Mouse (Mus musculus) MEL (cell line): ENCODE results near the gene Per2. TPM values are rescaled to one million over a fixed set of nuclear protein-coding genes. Genes with fewer than 3 reads are reported as not detected.

Source experiments
- DNase-seq: peaks from one replicate; pipeline ENCODE4 v3.0.0; 2011; ENCODE audit warnings: low read depth, low spot score
- H3K27ac ChIP-seq: 2 replicates; pipeline ENCODE4 v1.5.1; 2012; ENCODE audit warnings: low read depth, mild to moderate bottlenecking, control low read depth, low read length, moderate library complexity; ENCODE audit not compliant: control insufficient read depth
- H3K27me3 ChIP-seq, 2 experiments: fragments of 150-350 bp in 1 of 2; sonication (generic) in 1 of 2; 2 replicates each; pipeline ENCODE4 v1.6.1; 2012; ENCODE audit warnings: low read length in 2 of 2, mild to moderate bottlenecking in 2 of 2, improper control_type of control experiment in 1 of 2, moderate library complexity in 1 of 2; ENCODE audit not compliant: insufficient read depth in 2 of 2, control insufficient read depth in 1 of 2
- H3K36me3 ChIP-seq, 2 experiments: 2 replicates each; pipeline ENCODE4 v1.6.1; 2012 to 2014; ENCODE audit warnings: low read length in 2 of 2, improper control_type of control experiment in 1 of 2, inconsistent platforms in 1 of 2, mild to moderate bottlenecking in 1 of 2; ENCODE audit not compliant: insufficient read depth in 2 of 2, control insufficient read depth in 1 of 2
- H3K4me1 ChIP-seq, 2 experiments: fragments of 150-350 bp in 1 of 2; sonication (generic) in 1 of 2; 2 replicates each; pipeline ENCODE4 v1.6.1; 2012; ENCODE audit warnings: low read length in 2 of 2, improper control_type of control experiment in 1 of 2, mild to moderate bottlenecking in 1 of 2; ENCODE audit not compliant: insufficient read depth in 2 of 2, control insufficient read depth in 1 of 2
- H3K4me3 ChIP-seq, 2 experiments: fragments of 150-350 bp in 1 of 2; sonication (generic) in 1 of 2; 2 replicates each; pipeline ENCODE4 v1.5.1; 2012; ENCODE audit warnings: low read depth in 2 of 2, low read length in 2 of 2, mild to moderate bottlenecking in 2 of 2, moderate library complexity in 2 of 2, control low read depth in 1 of 2, improper control_type of control experiment in 1 of 2; ENCODE audit not compliant: control insufficient read depth in 1 of 2, insufficient read depth in 1 of 2
- H3K79me2 ChIP-seq: 2 replicates; pipeline ENCODE4 v1.6.1; 2012; ENCODE audit warnings: mild to moderate bottlenecking, low read length, moderate library complexity; ENCODE audit not compliant: control insufficient read depth, poor library complexity, insufficient read depth
- H3K9ac ChIP-seq: 2 replicates; pipeline ENCODE4 v1.6.1; 2012; ENCODE audit warnings: low read depth, mild to moderate bottlenecking, control low read depth, low read length, moderate library complexity; ENCODE audit not compliant: control insufficient read depth, poor library complexity, severe bottlenecking
- H3K9me3 ChIP-seq: fragments of 150-350 bp; sonication (generic); replicated peaks from 2 replicates; pipeline ENCODE4 v1.6.1; 2012; ENCODE audit warnings: mild to moderate bottlenecking, low read length, improper control_type of control experiment, moderate library complexity; ENCODE audit not compliant: insufficient read depth
- BHLHE40 ChIP-seq: IDR thresholded peaks from 2 replicates; pipeline ENCODE4 v1.6.1; 2012; ENCODE audit warnings: low read depth, mild to moderate bottlenecking, inconsistent platforms, low read length, improper control_type of control experiment, borderline replicate concordance
- CHD1 ChIP-seq: IDR thresholded peaks from 2 replicates; pipeline ENCODE4 v1.6.1; 2012; ENCODE audit warnings: low read depth, mild to moderate bottlenecking, inconsistent platforms, low read length, improper control_type of control experiment
- CTCF ChIP-seq, 3 experiments: IDR thresholded peaks in 2 of 3; conservative IDR thresholded peaks in 1 of 3; 2 replicates each; pipeline ENCODE4 v1.5.1; 2011 to 2012; ENCODE audit warnings: low read length in 3 of 3, low read depth in 2 of 3, mild to moderate bottlenecking in 2 of 3, improper control_type of control experiment in 1 of 3, inconsistent platforms in 1 of 3, mixed read lengths in 1 of 3, moderate library complexity in 1 of 3; ENCODE audit not compliant: control insufficient read depth in 1 of 3, insufficient read depth in 1 of 3, poor library complexity in 1 of 3, severe bottlenecking in 1 of 3
- ELF1 ChIP-seq: IDR thresholded peaks from 2 replicates; pipeline ENCODE4 v1.6.1; 2014; ENCODE audit warnings: low read depth, mild to moderate bottlenecking, inconsistent platforms, low read length, improper control_type of control experiment, moderate library complexity
- GABPA ChIP-seq: IDR thresholded peaks from 2 replicates; pipeline ENCODE4 v1.6.1; 2012; ENCODE audit warnings: low read depth, mild to moderate bottlenecking, inconsistent platforms, low read length, improper control_type of control experiment, moderate library complexity
- HCFC1 ChIP-seq: IDR thresholded peaks from 2 replicates; pipeline ENCODE4 v1.6.1; 2012; ENCODE audit warnings: low read depth, mild to moderate bottlenecking, inconsistent platforms, low read length, improper control_type of control experiment, moderate library complexity
- JUND ChIP-seq: IDR thresholded peaks from 2 replicates; pipeline ENCODE4 v1.6.1; 2011; ENCODE audit warnings: low read depth, mild to moderate bottlenecking, improper control_type of control experiment, low read length
- KAT2A ChIP-seq: conservative IDR thresholded peaks from 2 replicates; pipeline ENCODE4 v1.6.1; 2012; ENCODE audit warnings: low read depth, low read length, improper control_type of control experiment, inconsistent platforms
- MAFK ChIP-seq: IDR thresholded peaks from 2 replicates; pipeline ENCODE4 v1.6.1; 2011; ENCODE audit warnings: low read depth, mild to moderate bottlenecking, low read length, improper control_type of control experiment, borderline replicate concordance
- MAX ChIP-seq: IDR thresholded peaks from 2 replicates; pipeline ENCODE4 v1.6.1; 2011; ENCODE audit warnings: low read length, improper control_type of control experiment
- MAZ ChIP-seq: IDR thresholded peaks from 2 replicates; pipeline ENCODE4 v1.6.1; 2012; ENCODE audit warnings: low read depth, mild to moderate bottlenecking, inconsistent platforms, low read length, improper control_type of control experiment
- MEF2A ChIP-seq: IDR thresholded peaks from 2 replicates; pipeline ENCODE4 v1.6.1; 2014; ENCODE audit warnings: low read depth, mild to moderate bottlenecking, inconsistent platforms, low read length, improper control_type of control experiment; ENCODE audit not compliant: poor library complexity, insufficient replicate concordance, severe bottlenecking; ENCODE audit errors: extremely low read depth
- MXI1 ChIP-seq: IDR thresholded peaks from 2 replicates; pipeline ENCODE4 v1.6.1; 2011; ENCODE audit warnings: mild to moderate bottlenecking, low read depth, low read length, improper control_type of control experiment
- MYC ChIP-seq: IDR thresholded peaks from 2 replicates; pipeline ENCODE4 v1.6.1; 2011; ENCODE audit warnings: low read depth, mild to moderate bottlenecking, low read length, improper control_type of control experiment, moderate library complexity
- NELFE ChIP-seq: IDR thresholded peaks from 2 replicates; pipeline ENCODE4 v1.6.1; 2011; ENCODE audit warnings: low read depth, low read length, improper control_type of control experiment
- NRF1 ChIP-seq: IDR thresholded peaks from 2 replicates; pipeline ENCODE4 v1.6.1; 2014; ENCODE audit warnings: low read depth, mild to moderate bottlenecking, inconsistent platforms, low read length, improper control_type of control experiment, moderate library complexity; ENCODE audit not compliant: poor library complexity, insufficient read depth, severe bottlenecking
- POLR2AphosphoS2 ChIP-seq: IDR thresholded peaks from 2 replicates; pipeline ENCODE4 v1.6.1; 2011; ENCODE audit warnings: low read length, improper control_type of control experiment
- POLR2AphosphoS5 ChIP-seq: IDR thresholded peaks from 2 replicates; pipeline ENCODE4 v1.6.1; 2012; ENCODE audit warnings: low read depth, borderline replicate concordance, mild to moderate bottlenecking, inconsistent platforms, low read length, moderate library complexity, mixed read lengths
- RAD21 ChIP-seq: IDR thresholded peaks from 2 replicates; pipeline ENCODE4 v1.6.1; 2011; ENCODE audit warnings: mild to moderate bottlenecking, low read depth, low read length, improper control_type of control experiment
- RCOR1 ChIP-seq: IDR thresholded peaks from 2 replicates; pipeline ENCODE4 v1.6.1; 2012; ENCODE audit warnings: low read depth, mild to moderate bottlenecking, inconsistent platforms, low read length, improper control_type of control experiment
- SIN3A ChIP-seq: IDR thresholded peaks from 2 replicates; pipeline ENCODE4 v1.6.1; 2012; ENCODE audit warnings: low read length, improper control_type of control experiment, inconsistent platforms
- SMC3 ChIP-seq: IDR thresholded peaks from 2 replicates; pipeline ENCODE4 v1.6.1; 2011; ENCODE audit warnings: low read depth, low read length, improper control_type of control experiment
- TAL1 ChIP-seq: IDR thresholded peaks from 2 replicates; pipeline ENCODE4 v1.6.1; 2012; ENCODE audit warnings: mild to moderate bottlenecking, inconsistent platforms, low read length, moderate library complexity, mixed read lengths
- TCF12 ChIP-seq: IDR thresholded peaks from 2 replicates; pipeline ENCODE4 v1.6.1; 2014; ENCODE audit warnings: low read depth, mild to moderate bottlenecking, inconsistent platforms, low read length, improper control_type of control experiment, moderate library complexity
- ZKSCAN1 ChIP-seq: IDR thresholded peaks from 2 replicates; pipeline ENCODE4 v1.6.1; 2012; ENCODE audit warnings: low read depth, mild to moderate bottlenecking, inconsistent platforms, low read length, improper control_type of control experiment, moderate library complexity
- ZNF384 ChIP-seq: IDR thresholded peaks from 2 replicates; pipeline ENCODE4 v1.6.1; 2012; ENCODE audit warnings: low read depth, mild to moderate bottlenecking, inconsistent platforms, low read length, improper control_type of control experiment
- polyA plus RNA-seq, 2 experiments: library from polyadenylated mRNA; stranded (reverse) in 1 of 2; unstranded in 1 of 2; fragments of >175 nt in 1 of 2; fragments of >200 nt in 1 of 2; gene quantifications; 2 replicates each; pipeline versions ENCODE4 v1.2.1 to v1.2.4; 2012; ENCODE audit warnings: low replicate concordance in 2 of 2, low read depth in 1 of 2; ENCODE audit not compliant: insufficient read length in 2 of 2, insufficient read depth in 1 of 2, missing spikeins in 1 of 2
- total RNA-seq: library from RNA; depleted of rRNA; stranded (reverse); fragments of 300-350 nt; gene quantifications from 2 replicates; pipeline ENCODE4 v1.2.3, GENCODE M21; 2012

Gene Per2
- total and polyA plus RNA-seq, 3 experiments: 4.3 to 8.3 TPM; not detected in 1

GRCm38 (mm10) chr1:91458223-91458861 is 782 bp downstream of the Per2 start:
- H3K27ac ChIP-seq: no peak overlapping the region
- H3K9me3 ChIP-seq: no peaks in the 10 kb centered on the region
- peaks cover 0 to 16% of the 10 kb centered on the region in 2 experiments; a peak in 2 of 4 replicates for H3K36me3 ChIP-seq
- no peaks in the 10 kb centered on the region for H3K27me3 ChIP-seq
- peaks cover 5% of the 10 kb centered on the region for H3K79me2 ChIP-seq
- TF ChIP-seq MEF2A: no peak
- TF ChIP-seq CTCF (IDR thresholded peaks at IDR 0.05 in 2 of 3, conservative IDR thresholded peaks at IDR 0.05 in 1 of 3; ENCODE audit: control insufficient read depth in 1 of 3, insufficient read depth in 1 of 3, low read depth in 2 of 3, low read length in 3 of 3, poor library complexity in 1 of 3, severe bottlenecking in 1 of 3): 0 out of 6 replicates have a peak, but pooled peaks of 1 of the 3 experiments have one; percentile 5
- TF ChIP-seq, all 39 proteins: peak for 1
- H3K4me1 ChIP-seq: peaks cover 3 to 27% of the 10 kb centered on the region in 2 experiments; a peak in 3 of 4 replicates
- H3K9ac ChIP-seq: peak overlapping the region; percentile 84
- peak; percentile 45 for DNase-seq
- H3K4me3 ChIP-seq: peak overlapping the region; percentile 62 to 74

- no peak overlapping the region for H3K27ac ChIP-seq
- H3K4me3 ChIP-seq: no peak overlapping the region
Observed at GRCm38 (mm10) chr1:91457698-91458097, 1.4 kb downstream of the Per2 start.

GRCm38 (mm10) chr1:91457116-91457515 is 2.0 kb downstream of the Per2 start:
- Histone ChIP-seq H3K4me1 (peaks cover 3 to 36% of the 10 kb centered on the region in 2 experiments; a peak in 3 of 4 replicates), H3K27me3 (no peaks in the 10 kb centered on the region), H3K4me3 (no peak overlapping the region), H3K27ac (no peak overlapping the region), H3K36me3 (peaks cover 0 to 22% of the 10 kb centered on the region in 2 experiments; a peak in 2 of 4 replicates), H3K79me2 (peaks cover 6% of the 10 kb centered on the region)
- no peak for DNase-seq
- TF ChIP-seq ZKSCAN1 (no peak), POLR2AphosphoS5 (no peak), CHD1 (no peak), KAT2A (no peak), SIN3A (no peak), POLR2AphosphoS2 (no peak), NELFE (no peak), RCOR1 (no peak), MAZ (no peak), HCFC1 (no peak), ELF1 (no peak)
- TF ChIP-seq, all 39 proteins: peak for 0
- Histone ChIP-seq H3K9me3 (no peaks in the 10 kb centered on the region), H3K9ac (no peak overlapping the region)

More at GRCm38 (mm10) chr1:91457698-91458097, 1.4 kb downstream of the Per2 start:
- peaks cover 0 to 22% of the 10 kb centered on the region in 2 experiments; a peak in 2 of 4 replicates for H3K36me3 ChIP-seq
- H3K79me2 ChIP-seq: peaks cover 6% of the 10 kb centered on the region
- peaks cover 3 to 34% of the 10 kb centered on the region in 2 experiments; a peak in 3 of 4 replicates for H3K4me1 ChIP-seq
- no peak for TF ChIP-seq BHLHE40
- TF ChIP-seq SMC3: no peak
- TF ChIP-seq JUND: no peak
- TF ChIP-seq ZNF384: no peak
- TF ChIP-seq TAL1: no peak
- no peak for TF ChIP-seq MAX
- TF ChIP-seq MXI1: no peak
- TF ChIP-seq CHD1: no peak
- TF ChIP-seq TCF12: no peak
- no peak for TF ChIP-seq MYC
- TF ChIP-seq KAT2A: no peak
- TF ChIP-seq NRF1: no peak
- no peak for TF ChIP-seq ELF1
- no peak for TF ChIP-seq GABPA
- no peak for TF ChIP-seq MAFK
- TF ChIP-seq RAD21: no peak
- TF ChIP-seq RCOR1: no peak
- no peak for TF ChIP-seq POLR2AphosphoS5
- TF ChIP-seq ZKSCAN1: no peak
- no peaks in the 10 kb centered on the region for H3K27me3 ChIP-seq
- no peaks in the 10 kb centered on the region for H3K9me3 ChIP-seq
- peak; percentile 24 for DNase-seq
- H3K9ac ChIP-seq: no peak overlapping the region
